Mouse (Mus musculus): Measurements from ENCODE around the gene Ecel1.

GRCm38 (mm10) chr1:87187037-87187355, 30.7 kb upstream of the Ecel1 start:
- peak; percentile 84 for TF ChIP-seq CTCF (conservative IDR thresholded peaks at IDR 0.05; ENCODE audit: insufficient read depth, insufficient read length, low read depth, low read length)
- TF ChIP-seq POLR2A (IDR thresholded peaks at IDR 0.05; ENCODE audit: low read depth, low read length): no peak

All from kidney, adult 2 months (tissue).